Mouse (Mus musculus): ENCODE results near the gene Slx4ip.
"Not testable (repeated sequence)": the region's sequence is repeated elsewhere in the genome, so short reads cannot be mapped to it uniquely, and the experiment has no call there.

The Slx4ip gene

DNA sequence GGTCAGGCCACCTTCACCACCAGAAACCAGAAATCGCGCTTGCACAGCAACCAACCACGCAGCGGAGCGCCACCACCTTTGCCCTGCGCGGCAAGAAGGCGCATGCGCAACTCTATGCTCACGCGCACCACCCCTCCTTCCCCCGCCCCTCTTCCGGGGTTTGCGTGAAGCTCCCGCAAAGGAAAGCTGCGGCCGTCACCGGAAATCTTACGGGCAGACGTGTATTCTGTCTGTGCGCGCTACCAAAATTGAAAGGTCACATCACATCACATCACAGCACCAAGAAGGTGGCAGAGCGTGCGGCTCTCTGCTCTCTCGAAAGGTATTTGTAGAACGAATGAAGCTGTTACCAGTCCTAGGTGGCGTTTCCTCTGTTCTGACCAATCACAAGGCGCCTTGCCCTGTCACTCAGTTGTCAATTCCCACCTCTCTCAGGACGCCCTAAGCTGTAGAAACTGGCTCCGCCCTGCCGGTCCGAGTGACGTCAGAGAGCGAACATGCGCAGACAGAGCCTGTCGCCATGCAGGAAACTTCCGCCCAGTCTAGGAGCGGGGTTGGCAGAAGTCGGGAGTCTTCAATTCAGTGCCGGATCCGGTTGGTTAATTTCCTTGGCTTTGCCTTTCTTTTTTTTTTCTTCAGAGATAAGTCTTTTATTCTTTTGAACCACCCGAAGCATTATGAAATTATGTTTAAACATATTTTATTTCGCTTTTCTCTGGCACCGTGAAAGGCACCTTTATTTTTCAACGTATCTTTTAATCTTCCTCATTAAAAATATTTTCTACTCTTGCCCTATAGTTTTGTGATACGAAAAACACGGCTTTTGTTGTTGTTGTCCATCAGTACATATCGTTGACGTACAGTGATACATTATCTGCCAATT, at the start of gene Slx4ip, which contains the start of the genes AL731706.1 and Mkks:
Gene Slx4ip, plus strand, starts transcription at position 151 of the 883 bp plus-strand sequence.
Gene AL731706.1, minus strand, starts transcription at position 322 of the 883 bp plus-strand sequence.
Gene Mkks, minus strand, starts transcription at position 322 of the 883 bp plus-strand sequence.
- peak; percentile 99 for DNase-seq (ENCODE audit: low spot score in 2 of 2)

DNA sequence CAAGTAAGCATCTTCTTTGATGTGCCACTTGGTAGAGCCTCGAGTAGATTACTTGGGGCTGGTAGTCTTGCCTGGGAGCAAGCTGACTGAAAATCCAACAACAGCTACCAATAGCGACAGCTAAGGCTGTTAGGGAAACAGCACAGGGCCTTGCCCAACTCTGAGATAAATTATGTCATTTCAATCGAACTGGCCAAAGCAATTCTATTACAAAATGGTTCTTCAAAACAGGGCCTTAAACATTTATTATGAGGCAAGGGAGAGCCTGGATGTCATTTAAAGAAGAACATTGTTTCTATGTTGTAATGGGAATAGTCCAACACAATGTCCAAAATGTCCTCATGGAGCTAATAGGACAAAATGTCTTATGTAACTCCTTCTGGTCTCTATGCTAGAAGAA, 40.7 kb upstream of the Slx4ip start:
- DNase-seq (ENCODE audit: low spot score in 2 of 2): no peak

DNA sequence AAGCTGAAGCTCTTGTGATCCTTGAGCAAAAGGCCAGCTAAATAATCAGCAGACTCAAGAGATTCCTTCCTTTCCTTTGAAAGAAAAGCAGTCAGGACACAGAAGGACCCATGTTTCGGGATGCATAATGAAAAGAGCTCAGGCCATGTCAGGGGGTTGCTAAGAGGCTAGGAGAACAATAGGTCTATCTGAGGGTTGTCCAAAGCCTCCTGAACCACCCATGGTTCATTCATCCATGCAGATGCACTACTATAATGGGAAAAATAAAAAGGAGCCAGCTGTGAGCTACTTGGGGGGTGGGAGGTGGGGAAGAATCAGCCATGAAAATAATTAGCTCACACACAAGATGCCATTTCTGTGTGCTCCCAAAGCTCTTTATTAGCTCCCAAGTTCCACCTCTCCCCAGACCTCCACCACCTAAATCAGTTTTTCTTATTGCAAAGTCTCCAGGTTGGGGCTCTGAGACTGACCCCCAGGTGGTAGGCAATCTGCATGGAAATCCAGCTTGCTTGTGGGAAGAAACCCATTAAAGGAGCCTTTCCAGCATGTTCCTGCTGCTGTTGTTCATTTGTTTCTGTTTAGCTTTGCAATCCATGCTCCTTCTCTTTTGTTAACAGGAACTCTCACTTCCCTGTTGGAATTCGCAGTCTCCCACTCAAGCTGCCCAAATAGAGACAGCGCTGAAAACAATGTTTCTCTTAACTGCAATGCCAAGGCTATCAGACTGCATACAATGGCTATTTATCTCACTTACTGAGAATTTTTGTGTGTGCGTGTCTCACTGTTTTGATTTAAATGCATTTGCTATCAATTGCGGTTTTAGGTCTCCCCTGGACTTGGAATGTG, 36.3 kb upstream of the Slx4ip start:
- no peak for DNase-seq (ENCODE audit: low spot score in 2 of 2)

DNA sequence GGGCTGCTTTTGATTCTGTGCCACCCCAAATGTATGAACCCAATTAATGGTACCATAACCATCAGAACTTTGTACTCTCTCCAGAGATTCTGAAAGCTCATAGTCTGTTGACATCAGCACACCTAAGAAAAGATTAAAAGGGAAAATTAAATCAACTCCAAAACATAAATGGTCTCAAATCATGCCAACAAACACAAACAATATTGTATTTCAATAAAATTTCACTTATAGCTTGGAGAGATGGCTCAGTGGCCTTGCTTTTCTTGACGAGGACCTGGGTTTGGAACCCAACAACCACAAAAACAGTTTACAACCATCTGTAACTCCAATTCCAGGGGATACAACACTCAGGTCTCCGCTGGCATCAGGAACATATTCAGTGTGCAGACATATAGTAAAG, 5.4 kb upstream of the Slx4ip start, which contains the start of gene AL731706.2:
Gene AL731706.2, minus strand, starts transcription at position 101 of the 400 bp plus-strand sequence.
- DNase-seq (ENCODE audit: low spot score in 2 of 2): no peak

DNA sequence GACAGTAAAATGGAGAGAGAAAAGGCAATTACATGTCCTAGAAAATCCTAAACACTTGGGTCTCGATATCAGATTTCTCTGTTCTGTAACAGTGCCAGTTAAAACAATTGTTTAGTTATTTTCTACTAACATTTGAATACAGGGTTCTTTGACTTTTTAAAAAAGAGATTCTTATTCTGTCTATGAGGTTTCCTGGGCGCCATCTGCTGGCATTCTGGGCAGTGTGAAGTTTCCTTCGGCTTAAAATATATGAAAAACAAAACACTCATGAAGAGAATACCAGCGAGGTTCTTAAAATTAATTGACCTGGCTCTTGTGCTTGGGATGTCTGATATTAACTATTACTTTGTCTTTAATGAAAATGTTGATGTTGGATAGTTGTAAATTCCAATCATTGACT, 4.2 kb upstream of the Slx4ip start:
- peak in 1 of 2 experiments; percentile 19 for DNase-seq (ENCODE audit: low spot score in 2 of 2)

DNA sequence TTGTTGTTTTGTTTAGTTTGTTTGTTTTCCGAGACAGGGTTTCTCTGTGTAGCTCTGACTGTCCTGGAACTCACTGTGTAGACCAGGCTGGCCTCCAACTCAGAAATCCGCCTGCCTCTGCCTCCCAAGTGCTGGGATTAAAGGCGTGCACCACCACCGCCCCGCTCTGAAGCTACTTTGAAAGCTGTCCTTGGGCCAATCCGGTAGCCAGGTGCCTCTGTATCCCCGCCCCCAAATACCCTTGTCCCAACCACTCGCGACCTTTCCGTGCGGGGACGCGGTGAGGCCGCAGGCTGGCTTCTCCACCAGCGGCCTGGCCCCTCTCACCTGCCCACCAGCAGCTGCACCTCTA, 326 bp upstream of the Slx4ip start:
- not testable (repeated sequence) for DNase-seq (ENCODE audit: low spot score in 2 of 2)

DNA sequence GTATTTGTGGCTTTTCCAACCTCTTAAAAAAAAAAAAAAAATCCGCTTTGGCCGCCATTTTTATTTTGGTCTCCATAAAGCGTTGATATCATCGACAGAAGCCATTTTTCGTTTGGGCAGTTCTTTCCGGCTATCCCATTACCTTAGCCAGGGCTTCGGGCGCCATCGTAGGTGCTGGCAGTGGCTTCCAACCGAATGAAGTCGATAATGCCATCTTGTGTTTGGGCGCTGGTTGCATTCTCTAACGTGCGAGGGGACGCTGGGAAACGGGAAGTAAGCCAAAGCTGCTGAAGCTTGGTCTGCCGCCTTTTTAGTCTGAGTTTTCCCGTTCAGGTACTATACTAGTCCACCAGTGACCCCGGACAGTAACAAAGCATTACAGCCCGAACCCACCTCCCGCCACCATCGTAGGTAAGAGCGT, 943 bp downstream of the Slx4ip start:
- peak; percentile 95 to 96 for DNase-seq (ENCODE audit: low spot score in 2 of 2)

DNA sequence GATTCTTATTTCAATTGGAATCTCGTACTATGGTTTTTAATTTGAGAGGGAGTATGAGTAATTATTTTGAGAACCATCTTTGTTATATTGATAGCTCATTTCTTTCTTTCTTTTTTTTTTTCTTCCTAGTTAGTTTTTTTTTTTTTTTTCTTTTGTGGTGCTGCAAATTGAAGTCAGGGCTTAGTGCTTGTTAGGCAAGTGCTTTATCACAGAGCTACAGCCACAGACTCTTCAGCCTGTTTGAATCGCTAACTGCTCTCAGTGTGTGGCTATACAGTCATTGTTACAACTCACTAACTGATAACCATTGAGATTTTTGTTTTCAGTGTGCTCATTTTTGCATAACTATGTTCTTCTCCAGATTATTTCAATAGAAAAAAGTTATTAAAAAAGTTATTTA, 3.5 kb downstream of the Slx4ip start:
- DNase-seq (ENCODE audit: low spot score in 2 of 2): no peak

DNA sequence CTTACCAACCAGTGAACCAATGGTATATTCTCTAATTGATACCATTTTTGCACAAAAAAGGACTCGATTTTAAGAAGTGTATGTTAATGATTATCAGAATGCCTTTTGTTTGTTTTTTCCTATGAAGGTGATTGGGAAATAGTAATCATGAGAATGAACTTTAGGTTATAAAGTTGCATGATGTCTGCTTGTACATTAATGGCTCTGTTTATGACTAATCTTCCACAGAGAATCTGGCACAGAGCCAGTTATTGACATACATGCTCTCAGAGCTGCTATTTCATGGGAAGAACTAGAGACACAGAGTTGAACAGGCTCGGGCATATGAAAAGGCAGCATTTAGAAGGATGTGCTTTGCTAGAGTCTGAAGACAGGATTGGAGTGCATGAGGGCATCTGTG, 5.1 kb downstream of the Slx4ip start:
- no peak for DNase-seq (ENCODE audit: low spot score in 2 of 2)

DNA sequence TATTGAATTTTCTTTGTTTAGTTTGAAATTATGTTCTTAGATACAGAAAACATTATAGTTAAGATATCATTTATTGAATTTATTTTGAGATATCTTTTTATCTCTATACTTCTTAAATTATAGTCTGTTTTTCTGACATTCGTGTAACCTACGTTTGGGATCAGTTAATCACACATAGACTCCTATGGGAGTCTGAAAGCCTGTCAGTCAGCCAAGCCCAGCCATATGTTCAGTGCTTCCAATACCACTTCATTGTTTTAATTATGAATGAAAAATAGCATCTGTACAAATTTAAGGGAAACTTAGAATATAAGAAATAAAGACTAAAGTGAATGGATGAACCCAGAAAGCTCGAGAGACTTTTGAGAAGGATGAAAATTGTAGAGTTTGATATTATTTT, 17.6 kb downstream of the Slx4ip start:
- DNase-seq (ENCODE audit: low spot score in 2 of 2): no peak

DNA sequence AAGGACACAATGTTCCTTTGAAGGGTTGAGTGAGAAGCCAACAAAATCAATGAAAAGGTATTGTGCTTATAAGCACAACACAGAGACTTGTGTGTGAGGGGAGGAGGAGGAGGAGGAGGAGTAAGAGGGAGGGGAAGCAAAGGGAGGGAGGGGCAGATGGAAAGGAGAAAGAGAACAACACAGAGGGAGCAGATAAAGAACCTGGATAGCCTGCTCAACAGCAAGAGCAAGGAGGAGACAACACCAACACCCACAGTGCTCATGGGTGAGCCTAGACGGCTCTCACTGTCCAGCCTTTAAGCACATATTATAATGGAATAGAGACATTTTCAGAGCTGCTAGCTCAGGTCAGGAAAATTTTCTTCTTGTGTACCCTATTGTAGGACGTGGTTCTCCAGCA, 18.3 kb downstream of the Slx4ip start:
- DNase-seq (ENCODE audit: low spot score in 2 of 2): no peak

DNA sequence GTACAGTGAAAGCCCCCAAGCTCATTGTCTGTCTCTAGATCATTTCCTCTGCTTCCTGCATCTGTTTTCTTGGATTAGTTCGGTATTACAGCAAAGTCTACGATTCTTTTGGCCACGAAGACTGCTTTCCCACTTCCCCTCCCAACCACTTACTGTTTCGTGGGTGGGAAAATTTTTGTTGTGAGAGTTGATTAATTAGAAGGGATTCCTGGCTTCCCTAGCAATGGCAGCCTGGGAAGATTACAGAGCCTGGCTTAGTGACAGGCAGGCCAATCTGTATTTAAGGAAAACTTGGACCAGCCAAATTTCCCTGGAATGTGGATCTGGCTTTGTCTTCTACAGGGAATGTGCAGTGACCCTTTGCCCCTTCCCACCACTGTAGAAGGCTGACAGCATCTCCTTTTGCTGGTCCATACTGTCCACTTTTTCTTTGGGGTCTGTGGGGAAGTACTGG, 21.0 kb downstream of the Slx4ip start:
- DNase-seq (ENCODE audit: low spot score in 2 of 2): no peak

DNA sequence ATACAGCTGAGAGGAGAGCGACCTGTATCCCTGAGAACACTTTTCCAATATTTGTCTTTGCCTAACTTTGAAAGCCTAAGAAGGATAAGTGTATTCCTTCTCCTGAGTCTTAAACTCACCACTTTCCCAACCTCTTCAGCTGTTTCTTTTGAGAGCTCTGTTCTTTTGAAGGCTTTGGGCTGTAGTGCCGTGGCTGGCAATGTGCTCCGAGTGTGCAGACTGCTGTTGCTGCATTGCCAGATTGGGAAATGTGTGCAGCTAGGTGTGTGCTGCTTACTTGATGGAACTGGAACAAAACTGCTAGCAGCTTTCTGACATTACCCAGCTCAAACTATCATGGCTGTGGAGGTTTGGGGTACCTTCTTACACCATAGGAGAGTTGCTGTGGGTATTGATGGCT, 22.0 kb downstream of the Slx4ip start:
- no peak for DNase-seq (ENCODE audit: low spot score in 2 of 2)

DNA sequence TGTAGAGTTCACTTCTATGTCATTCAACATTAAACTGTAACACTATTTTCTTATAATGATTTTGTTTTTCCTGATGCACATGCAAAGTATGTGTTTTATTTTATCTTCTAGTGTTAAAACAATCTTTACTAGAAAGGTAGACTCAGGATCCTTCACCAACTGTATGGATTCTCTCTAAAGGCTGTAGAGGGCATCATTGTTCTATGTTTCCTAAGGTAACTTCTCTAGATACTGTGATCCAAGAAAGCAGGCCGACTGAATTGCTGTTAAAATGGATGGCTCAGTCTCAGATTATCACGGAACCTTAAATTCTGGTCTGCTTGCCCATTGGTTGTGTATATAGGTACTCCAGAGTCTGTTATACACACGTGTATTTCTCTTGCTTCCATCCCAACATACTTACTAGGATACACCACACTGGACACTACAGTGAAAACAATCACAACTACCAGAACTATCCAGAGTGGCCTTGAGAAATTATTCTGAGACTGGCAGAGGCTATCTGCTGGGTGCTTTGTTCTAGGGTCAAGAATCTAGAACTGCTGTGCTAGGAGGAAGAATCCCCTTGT, 23.4 kb downstream of the Slx4ip start:
- DNase-seq (ENCODE audit: low spot score in 2 of 2): no peak

DNA sequence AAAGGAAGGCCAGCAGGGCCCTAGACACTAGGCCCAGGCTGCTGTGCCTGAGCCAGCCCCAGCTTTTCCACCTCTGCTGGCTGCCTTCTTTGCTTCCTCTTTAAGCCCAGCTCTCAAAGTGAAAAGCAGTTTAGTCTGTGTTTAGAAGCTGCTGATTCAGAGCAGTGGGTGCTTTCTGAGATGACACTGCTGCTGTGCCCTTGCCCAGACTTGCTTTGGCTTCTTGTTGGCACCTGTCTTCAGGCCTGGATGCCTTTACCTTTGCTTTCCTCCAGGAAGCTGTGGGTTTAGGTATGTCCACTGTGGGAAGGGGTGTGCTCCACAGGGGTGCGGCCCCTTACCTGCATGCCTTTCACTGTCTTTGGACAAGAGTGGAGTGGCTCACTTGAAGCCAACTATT, 28.4 kb downstream of the Slx4ip start:
- peak; percentile 71 to 75 for DNase-seq (ENCODE audit: low spot score in 2 of 2)

DNA sequence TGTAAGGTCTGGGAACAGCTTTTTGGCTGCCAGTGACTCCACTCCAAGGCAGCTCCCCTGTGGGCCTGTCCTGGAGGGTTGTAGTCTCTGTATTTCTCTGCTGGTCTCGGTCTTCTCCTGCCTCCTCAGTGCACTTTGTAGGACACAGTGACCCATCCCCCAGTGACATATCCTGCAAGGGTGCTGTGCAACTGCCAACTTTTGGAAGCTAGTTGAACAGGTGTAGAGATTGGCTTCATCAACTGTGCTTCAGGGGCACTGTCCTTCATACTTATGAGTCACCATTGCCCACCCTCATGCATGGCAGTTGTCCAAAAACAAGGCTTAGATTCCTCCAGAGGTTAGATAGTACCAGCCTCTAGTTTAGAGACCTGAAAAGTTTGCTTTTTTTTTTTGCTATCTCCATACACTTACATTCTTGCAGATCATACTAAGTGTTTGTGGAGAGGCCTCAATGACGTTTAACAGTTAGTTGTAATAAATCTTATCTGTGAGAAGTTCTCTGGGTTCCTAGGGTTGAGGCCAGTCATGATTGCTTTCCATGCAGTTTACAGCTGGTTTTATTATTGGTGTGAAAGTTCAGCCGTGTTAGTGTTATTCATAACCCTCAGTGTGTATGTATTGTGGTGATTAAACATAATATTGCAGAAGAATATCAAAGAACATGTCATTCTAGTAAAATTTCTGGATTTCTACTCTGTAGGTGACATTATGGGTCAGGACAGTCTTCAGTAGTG, 29.4 kb downstream of the Slx4ip start:
- no peak for DNase-seq (ENCODE audit: low spot score in 2 of 2)

DNA sequence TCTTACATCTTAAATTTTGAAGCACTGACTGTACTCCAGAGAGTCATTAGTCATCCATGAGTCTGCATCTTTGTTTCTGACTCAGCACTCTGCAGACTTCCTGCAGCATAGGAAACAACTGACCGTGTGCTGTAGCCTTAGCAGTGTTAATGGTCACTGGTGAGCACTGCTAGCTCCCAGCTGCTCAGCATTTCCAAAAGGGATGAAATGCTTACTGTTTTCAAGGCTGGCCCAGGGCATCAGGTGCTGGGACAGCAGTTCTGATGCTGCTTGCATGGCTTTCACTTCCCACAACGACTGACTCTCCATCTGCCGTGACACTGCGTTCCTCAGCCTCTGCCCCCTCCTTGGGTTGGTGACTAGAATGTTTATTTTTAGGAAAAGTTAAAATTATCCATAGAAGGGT, 30.0 kb downstream of the Slx4ip start:
- DNase-seq (ENCODE audit: low spot score in 2 of 2): peak in 1 of 2 experiments; percentile 10

DNA sequence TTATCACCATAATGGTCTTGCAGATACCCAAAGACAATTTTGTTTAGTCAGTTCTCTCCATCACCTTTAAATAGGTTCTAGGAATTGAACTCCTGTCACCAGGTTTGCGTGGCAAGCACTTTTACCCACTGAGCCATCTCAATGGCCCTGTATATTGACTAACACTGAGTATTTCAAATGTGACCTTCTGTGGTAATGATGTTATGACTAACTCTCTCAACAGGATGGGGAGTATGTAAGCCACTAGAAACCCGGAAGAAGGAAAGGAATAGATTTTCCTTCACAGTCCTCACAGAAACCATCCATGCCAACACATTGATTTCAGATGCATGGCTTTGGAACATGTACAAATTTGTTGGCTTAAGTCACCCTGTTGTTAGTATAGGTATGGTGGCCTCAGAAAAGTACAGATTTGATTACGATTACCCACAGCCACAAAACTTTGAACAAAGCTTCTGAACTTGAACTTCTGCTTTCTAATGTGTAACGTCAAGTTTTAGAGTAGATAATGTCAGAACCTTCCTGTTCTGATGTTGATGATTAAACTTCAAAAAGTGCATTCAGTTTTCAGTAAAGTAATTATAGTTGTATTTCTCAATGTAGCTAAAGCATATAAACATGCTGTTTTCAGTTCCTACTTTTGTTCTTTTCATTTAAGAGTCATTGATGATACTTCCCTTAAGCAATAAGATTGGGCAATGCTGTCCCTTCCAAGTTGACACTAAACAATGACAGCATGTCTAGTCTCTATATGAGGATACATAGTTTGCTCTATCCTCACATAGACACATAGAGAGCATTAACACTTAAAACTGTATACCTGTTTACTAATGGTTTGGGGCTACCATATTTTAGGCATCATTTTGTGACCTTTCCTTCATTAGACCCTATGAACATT, 45.6 kb downstream of the Slx4ip start:
- DNase-seq (ENCODE audit: low spot score in 2 of 2): no peak

DNA sequence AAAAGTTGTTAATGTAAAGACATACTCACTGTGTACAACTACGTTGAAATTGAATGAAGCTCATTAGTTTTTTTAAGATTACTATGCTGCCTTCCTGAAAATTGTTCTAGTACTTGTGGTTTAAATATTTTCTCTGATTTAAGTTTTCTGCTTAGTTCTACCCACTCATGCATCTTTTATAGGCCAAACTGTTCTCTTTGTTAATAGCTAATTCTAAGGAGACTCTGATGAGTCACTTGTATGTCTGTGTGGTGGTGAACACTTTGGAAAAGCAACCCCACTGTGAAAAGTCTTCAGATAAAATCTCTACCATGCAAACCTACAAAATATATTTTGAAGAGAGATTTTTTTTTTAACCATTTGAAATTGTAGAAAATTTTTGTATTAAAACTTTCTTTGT, 47.2 kb downstream of the Slx4ip start:
- no peak for DNase-seq (ENCODE audit: low spot score in 2 of 2)

DNA sequence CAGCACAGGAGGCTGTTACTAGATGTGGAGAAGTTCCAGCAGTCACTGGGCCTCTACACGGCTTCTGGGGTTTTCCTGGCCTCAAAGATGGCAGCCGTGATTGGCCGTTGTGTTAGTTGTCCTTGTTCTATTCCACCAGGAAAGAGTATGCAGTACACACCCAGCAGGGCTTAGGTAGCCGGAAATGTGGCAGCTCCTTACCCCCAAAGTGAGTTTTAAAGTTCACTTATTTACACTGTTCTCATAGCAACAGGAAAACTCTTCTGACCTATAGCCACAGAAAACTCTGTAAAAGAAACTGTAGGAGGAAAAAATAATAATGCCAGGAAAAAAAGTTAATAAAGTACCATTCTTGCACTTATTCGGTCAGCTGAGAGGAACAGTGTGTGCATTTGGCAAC, 55.3 kb downstream of the Slx4ip start:
- no peak for DNase-seq (ENCODE audit: low spot score in 2 of 2)
